16 mouse cellular contexts compared by ENCODE assay signal in the genomic region with DNA sequence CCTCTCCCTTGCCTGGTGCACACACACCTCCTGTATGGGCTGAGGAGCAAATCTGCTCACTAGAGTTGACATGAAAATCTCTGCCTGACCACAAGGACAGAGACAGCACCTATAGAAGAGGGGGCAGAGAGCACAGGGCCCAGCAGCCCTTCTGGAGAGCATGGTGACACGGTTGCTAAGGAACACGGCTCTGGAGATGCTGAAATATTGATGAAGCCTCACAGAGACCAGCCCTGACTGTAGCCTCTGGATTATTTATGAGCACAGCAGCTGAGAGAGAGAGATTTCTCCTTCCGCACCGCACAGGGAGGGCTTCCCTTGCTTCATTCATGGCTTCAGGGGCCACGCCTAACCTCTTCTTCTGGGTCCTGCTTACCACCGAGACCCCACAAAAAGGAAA. TPM values are rescaled to one million over a fixed set of nuclear protein-coding genes. Genes with fewer than 3 reads are reported as not detected.
DNase-seq lines count a peak whose midpoint lies in the region; ATAC-seq lines count a peak whose summit lies in the region.
"Had no signal": no experiment of that assay in that cellular context is flagged by ENCODE, and none has a peak within 500 bp of the region (broad histone marks: within the 10 kb centered on the region; RNA-seq: fewer than 3 reads in every experiment).

No protein-coding gene starts in this region.

- H3K27ac ChIP-seq in midbrain, embryonic 10.5 days (replicated peaks): 0 out of 2 replicates have a peak overlapping the region, but pooled peaks have one; percentile 2
- peak overlapping the region; percentile 34; the same call in 1 of the 2 replicates for H3K27ac ChIP-seq in neural tube, embryonic 12.5 days
- H3K27ac ChIP-seq: forebrain, embryonic 10.5 days had no signal

- peak; percentile 33 for DNase-seq in testis, postnatal 10 days (ENCODE audit: low spot score)
- DNase-seq in testis, postnatal 14 days (ENCODE audit: low spot score): no peak
- DNase-seq in midbrain, embryonic 10.5 days (ENCODE audit: low spot score): no peak
- DNase-seq in embryo, embryonic 11 days: no peak
- no peak for DNase-seq in kidney, adult 18-20 months
- no peak for DNase-seq in thymus, adult 18-20 months
- DNase-seq: adrenal gland, postnatal 10 days; cerebellum, adult 8-10 months; gastrocnemius, postnatal 10 days; kidney, adult 9 months; kidney, postnatal 4 days; liver; lung, adult 18-20 months; thymus, postnatal 25 days had no signal

- 90% methylated on average over 6 of the region's 6 CpGs for WGBS in midbrain, embryonic 10.5 days
- 56% methylated on average over 6 of the region's 6 CpGs for WGBS in neural tube, embryonic 12.5 days

- H3K4me1 ChIP-seq in midbrain, embryonic 10.5 days: peaks cover 9% of the 10 kb centered on the region; the same call in 1 of the 2 replicates
- peaks cover 22% of the 10 kb centered on the region for H3K4me1 ChIP-seq in neural tube, embryonic 12.5 days

- no peak overlapping the region for H3K4me3 ChIP-seq in midbrain, embryonic 10.5 days
- no peak overlapping the region for H3K4me3 ChIP-seq in neural tube, embryonic 12.5 days
- H3K4me3 ChIP-seq: forebrain, embryonic 10.5 days had no signal

- peaks cover 40% of the 10 kb centered on the region for H3K36me3 ChIP-seq in midbrain, embryonic 10.5 days
- H3K36me3 ChIP-seq in neural tube, embryonic 12.5 days: peaks cover 21% of the 10 kb centered on the region

- H3K4me2 ChIP-seq in neural tube, embryonic 12.5 days (replicated peaks): peak overlapping the region; percentile 32; the same call in 1 of the 2 replicates

- H3K9ac ChIP-seq in neural tube, embryonic 12.5 days: no peak overlapping the region

- peak; percentile 62 for ATAC-seq in neural tube, embryonic 12.5 days (ENCODE audit: low FRiP score, low read depth)

- H3K9me3 ChIP-seq in midbrain, embryonic 10.5 days (replicated peaks): no peaks in the 10 kb centered on the region
- no peaks in the 10 kb centered on the region for H3K9me3 ChIP-seq in neural tube, embryonic 12.5 days
- H3K9me3 ChIP-seq: forebrain, embryonic 10.5 days had no signal

- no peaks in the 10 kb centered on the region for H3K27me3 ChIP-seq in midbrain, embryonic 10.5 days (ENCODE audit: low read depth, poor library complexity, severe bottlenecking)
- H3K27me3 ChIP-seq in neural tube, embryonic 12.5 days (replicated peaks): no peaks in the 10 kb centered on the region

RNA-seq across cellular contexts. Expression of gene Sgsm2, which starts 27.3 kb away (rescaled TPM):
- polyA plus RNA-seq in midbrain, embryonic 10.5 days (2016; fragmentation: Nextera tagmentation; extraction: Ambion mirVana): 7.6 and 9.5 TPM in 2 replicates
- polyA plus RNA-seq in neural tube, embryonic 12.5 days (2016; fragmentation: Nextera tagmentation; extraction: Ambion mirVana): 16.1 and 16.8 TPM in 2 replicates

RNA-seq across cellular contexts. Expression of gene Tsr1, which starts 28.3 kb away (rescaled TPM):
- 46.3 and 49.7 TPM in 2 replicates for polyA plus RNA-seq in midbrain, embryonic 10.5 days (2016; fragmentation: Nextera tagmentation; extraction: Ambion mirVana)
- 35.2 and 38.3 TPM in 2 replicates for polyA plus RNA-seq in neural tube, embryonic 12.5 days (2016; fragmentation: Nextera tagmentation; extraction: Ambion mirVana)

RNA-seq across cellular contexts. Expression of gene Mnt, which starts 38.9 kb away (rescaled TPM):
- polyA plus RNA-seq in midbrain, embryonic 10.5 days (2016; fragmentation: Nextera tagmentation; extraction: Ambion mirVana): 4.2 and 5.5 TPM in 2 replicates
- polyA plus RNA-seq in neural tube, embryonic 12.5 days (2016; fragmentation: Nextera tagmentation; extraction: Ambion mirVana): 7.8 and 9.0 TPM in 2 replicates

RNA-seq across cellular contexts. Expression of gene Smg6, which starts 56.0 kb away (rescaled TPM):
- polyA plus RNA-seq in midbrain, embryonic 10.5 days (2016; fragmentation: Nextera tagmentation; extraction: Ambion mirVana): 17.8 and 20.7 TPM in 2 replicates
- polyA plus RNA-seq in neural tube, embryonic 12.5 days (2016; fragmentation: Nextera tagmentation; extraction: Ambion mirVana): 21.3 and 21.8 TPM in 2 replicates

RNA-seq across cellular contexts. Expression of gene Srr, which starts 56.1 kb away (rescaled TPM):
- 14.4 and 19.5 TPM in 2 replicates for polyA plus RNA-seq in midbrain, embryonic 10.5 days (2016; fragmentation: Nextera tagmentation; extraction: Ambion mirVana)
- 27.4 and 28.1 TPM in 2 replicates for polyA plus RNA-seq in neural tube, embryonic 12.5 days (2016; fragmentation: Nextera tagmentation; extraction: Ambion mirVana)
